Mouse (Mus musculus) testis, adult 2 months (tissue): ENCODE data around the gene Atp6v1g2. TPM values are rescaled to one million over a fixed set of nuclear protein-coding genes. Genes with fewer than 3 reads are reported as not detected.

ENCODE experiments used
- H3K27ac ChIP-seq: fragments of 200-500 bp; 2 replicates; pipeline ENCODE4 v1.5.1; 2012; ENCODE audit warnings: low read depth, low read length; ENCODE audit not compliant: control insufficient read depth, insufficient read depth
- H3K27me3 ChIP-seq: fragments of 200-500 bp; 2 replicates; pipeline ENCODE4 v1.6.1; 2012; ENCODE audit warnings: mild to moderate bottlenecking, low read length, moderate library complexity; ENCODE audit not compliant: control insufficient read depth, insufficient read depth
- H3K36me3 ChIP-seq: fragments of 200-500 bp; 2 replicates; pipeline ENCODE4 v1.6.1; 2012; ENCODE audit warnings: mild to moderate bottlenecking, low read length; ENCODE audit not compliant: control insufficient read depth, insufficient read depth
- H3K4me1 ChIP-seq: fragments of 200-500 bp; 2 replicates; pipeline ENCODE4 v1.6.1; 2012; ENCODE audit warnings: low read length; ENCODE audit not compliant: control insufficient read depth, insufficient read depth
- H3K4me3 ChIP-seq: fragments of 200-500 bp; 2 replicates; pipeline ENCODE4 v1.5.1; 2012; ENCODE audit warnings: low read depth, mild to moderate bottlenecking, low read length, moderate library complexity, mixed read lengths; ENCODE audit not compliant: control insufficient read depth
- CTCF ChIP-seq: fragments of 200-500 bp; IDR thresholded peaks from 2 replicates; pipeline ENCODE4 v1.5.1; 2012; ENCODE audit warnings: low read depth, mild to moderate bottlenecking, inconsistent platforms, low read length, moderate library complexity; ENCODE audit not compliant: control insufficient read depth, insufficient read depth, insufficient replicate concordance
- POLR2A ChIP-seq: fragments of 200-500 bp; IDR thresholded peaks from 2 replicates; pipeline ENCODE4 v1.6.1; 2012; ENCODE audit warnings: low read depth, mild to moderate bottlenecking, inconsistent platforms, low read length, moderate library complexity; ENCODE audit not compliant: control insufficient read depth
- polyA plus RNA-seq: library from polyadenylated mRNA; depleted of rRNA; stranded (reverse); fragments of >200 nt; gene quantifications from 2 replicates; pipeline ENCODE4 v1.2.3, GENCODE M21; 2012

The Atp6v1g2 gene
- polyA plus RNA-seq, 1 experiment = 11.7 TPM

- Histone ChIP-seq H3K4me3 (no peak within 1 kb of the TSS), H3K27ac (no peak within 1 kb of the TSS), H3K4me1 (0 out of 2 replicates have a peak, but pooled peaks cover 2% of the 10 kb centered on the region), H3K27me3 (no peaks in the 10 kb centered on the region), H3K36me3 (no peaks in the 10 kb centered on the region)
- no peak for TF ChIP-seq POLR2A
- TF ChIP-seq CTCF = no peak
Measured at GRCm38 (mm10) chr17:35204494-35205379, 28.7 kb upstream of the Atp6v1g2 start, which contains the start of gene Lta. Lta (minus strand) TSS chr17:35205351.

GRCm38 (mm10) chr17:35205380-35205769 is 28.1 kb upstream of the Atp6v1g2 start:
- Histone ChIP-seq H3K4me1 (0 out of 2 replicates have a peak, but pooled peaks cover 2% of the 10 kb centered on the region), H3K27me3 (no peaks in the 10 kb centered on the region), H3K27ac (no peak overlapping the region), H3K4me3 (no peak overlapping the region), H3K36me3 (no peaks in the 10 kb centered on the region)
- TF ChIP-seq POLR2A = no peak
- no peak for TF ChIP-seq CTCF

GRCm38 (mm10) chr17:35209785-35210535 is 23.5 kb upstream of the Atp6v1g2 start:
- TF ChIP-seq POLR2A (no peak), CTCF (no peak)
- Histone ChIP-seq H3K4me3 (no peak overlapping the region), H3K4me1 (0 out of 2 replicates have a peak, but pooled peaks cover under 1% of the 10 kb centered on the region), H3K36me3 (no peaks in the 10 kb centered on the region), H3K27ac (no peak overlapping the region), H3K27me3 (no peaks in the 10 kb centered on the region)

GRCm38 (mm10) chr17:35210593-35210992 is 22.9 kb upstream of the Atp6v1g2 start:
- Histone ChIP-seq H3K4me1 (no peaks in the 10 kb centered on the region), H3K27me3 (no peaks in the 10 kb centered on the region), H3K4me3 (no peak overlapping the region), H3K27ac (no peak overlapping the region), H3K36me3 (no peaks in the 10 kb centered on the region)
- TF ChIP-seq POLR2A (no peak), CTCF (no peak)

- no peaks in the 10 kb centered on the region for H3K36me3 ChIP-seq
- H3K27me3 ChIP-seq = no peaks in the 10 kb centered on the region
- H3K27ac ChIP-seq = no peak overlapping the region
- H3K4me1 ChIP-seq = no peaks in the 10 kb centered on the region
- TF ChIP-seq CTCF (no peak), POLR2A (no peak)
- no peak overlapping the region for H3K4me3 ChIP-seq
Measured at GRCm38 (mm10) chr17:35213071-35213470, 20.4 kb upstream of the Atp6v1g2 start.

GRCm38 (mm10) chr17:35218516-35219193 is 14.8 kb upstream of the Atp6v1g2 start:
- H3K4me1 ChIP-seq = peaks cover 10% of the 10 kb centered on the region
- no peaks in the 10 kb centered on the region for H3K36me3 ChIP-seq
- H3K27ac ChIP-seq = no peak overlapping the region
- H3K4me3 ChIP-seq = no peak overlapping the region
- TF ChIP-seq CTCF (no peak), POLR2A (no peak)
- H3K27me3 ChIP-seq = no peaks in the 10 kb centered on the region
